Mouse (Mus musculus) liver, adult 2 months (tissue): ENCODE measurements at regions not wholly inside any gene's neighbourhood (a gene's known extent, or its start where the extent isn't known, plus 50 kb on each side); places are given as distances from the start of the nearest gene placed in this dataset.

Source experiments
- CTCF ChIP-seq: fragments of 200-500 bp; IDR thresholded peaks from 2 replicates; pipeline ENCODE4 v1.5.1; 2011; ENCODE audit warnings: low read depth, low read length, control low read depth
- POLR2A ChIP-seq: fragments of 200-500 bp; IDR thresholded peaks from 2 replicates; pipeline ENCODE4 v1.6.1; 2011; ENCODE audit warnings: low read length, control low read depth; ENCODE audit not compliant: insufficient read depth; ENCODE audit errors: extremely low read depth

DNA sequence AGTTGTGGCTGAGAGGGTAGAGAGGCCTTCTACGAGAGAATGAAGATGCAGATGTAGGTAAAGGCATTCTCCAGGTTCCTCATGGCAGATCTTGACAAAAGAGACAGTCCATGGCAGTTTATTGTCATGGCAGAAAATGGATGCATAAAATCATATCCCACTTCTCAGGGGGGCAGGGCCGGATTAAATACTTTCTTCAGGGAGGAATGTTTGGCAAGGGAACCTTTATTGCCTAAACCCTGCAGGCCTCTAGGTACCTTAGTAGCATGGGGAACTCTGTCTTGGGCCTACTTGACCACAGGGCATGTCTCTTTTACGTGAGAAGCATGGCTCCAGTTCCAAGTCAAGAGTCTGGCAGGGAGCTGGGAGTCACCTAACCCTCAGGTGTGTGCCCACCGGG, 74.4 kb upstream of the Eef1e1 start:
- TF ChIP-seq POLR2A: no peak
- no peak for TF ChIP-seq CTCF
